Mouse (Mus musculus) thymus, postnatal 4 days (tissue): ENCODE data around the gene Zfp62.

Source experiments
- DNase-seq: peaks from one replicate; pipeline ENCODE4 v3.0.0; 2021

Gene Zfp62

GRCm38 (mm10) chr11:49249811-49250421, 46.8 kb downstream of the Zfp62 start:
- peak; percentile 78 for DNase-seq

GRCm38 (mm10) chr11:49250422-49251379, 47.6 kb downstream of the Zfp62 start:
- DNase-seq: peak; percentile 86

DNA sequence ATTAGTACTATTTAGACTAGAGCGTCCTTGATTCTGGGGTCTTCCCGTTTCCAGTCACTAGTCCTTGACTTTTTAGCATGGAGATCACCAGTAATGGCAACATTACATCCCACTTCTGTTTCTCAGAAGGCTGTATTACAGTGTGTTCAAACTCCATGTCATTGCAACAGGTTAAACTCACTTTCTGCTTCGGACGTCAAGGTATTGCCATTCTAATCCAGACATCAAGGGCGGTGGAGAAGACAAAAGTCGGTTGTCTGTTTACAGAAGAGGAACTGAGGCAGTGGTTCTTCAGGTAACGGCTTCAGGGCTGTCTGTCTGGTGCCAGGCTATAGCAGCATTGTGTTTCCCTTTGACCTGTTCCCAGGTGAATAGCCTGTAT, 48.3 kb downstream of the Zfp62 start:
- no peak for DNase-seq

- DNase-seq: peak; percentile 53
Measured at GRCm38 (mm10) chr11:49252048-49252447, 49.0 kb downstream of the Zfp62 start.

DNA sequence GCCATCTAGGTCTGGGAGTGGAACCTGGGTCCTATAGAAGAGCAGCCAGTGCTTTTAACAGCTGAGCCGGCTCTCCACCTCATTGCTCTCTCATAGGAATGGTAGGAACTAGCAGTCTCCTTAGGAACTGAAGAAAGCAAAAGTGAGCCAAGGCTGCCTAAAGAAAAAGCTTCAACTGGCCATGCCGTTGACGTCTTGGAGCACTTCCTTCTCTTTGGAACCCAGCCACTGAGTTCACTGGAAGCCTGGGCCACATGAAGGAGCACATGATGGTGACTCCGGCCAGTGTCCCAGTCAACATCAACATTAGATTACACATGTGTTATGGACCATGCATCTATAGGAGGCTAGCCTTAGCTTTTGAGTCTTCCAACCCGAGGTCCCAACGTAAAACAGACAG, 49.9 kb downstream of the Zfp62 start:
- DNase-seq: no peak

DNA sequence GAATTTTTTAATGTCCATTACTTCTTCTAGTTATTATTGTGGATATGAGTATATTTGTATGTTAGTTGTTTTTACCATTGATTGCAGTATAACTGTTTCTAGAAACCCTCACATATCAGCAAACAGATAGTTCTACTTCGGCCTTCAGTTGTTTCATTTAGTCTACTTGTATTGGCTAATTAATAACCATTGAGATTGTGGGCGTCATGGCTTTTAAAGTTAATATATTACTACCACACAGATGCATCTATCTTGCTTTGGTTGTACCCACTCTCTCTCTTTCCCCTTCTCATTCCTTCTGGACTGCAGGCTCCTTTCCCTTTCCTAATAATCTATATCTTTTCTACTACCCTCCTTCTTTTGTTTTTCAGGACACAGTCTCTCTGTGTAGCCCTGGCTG, 56.2 kb downstream of the Zfp62 start:
- DNase-seq: no peak

- no peak for DNase-seq
Measured at GRCm38 (mm10) chr11:49259829-49260228, 56.7 kb downstream of the Zfp62 start.

DNA sequence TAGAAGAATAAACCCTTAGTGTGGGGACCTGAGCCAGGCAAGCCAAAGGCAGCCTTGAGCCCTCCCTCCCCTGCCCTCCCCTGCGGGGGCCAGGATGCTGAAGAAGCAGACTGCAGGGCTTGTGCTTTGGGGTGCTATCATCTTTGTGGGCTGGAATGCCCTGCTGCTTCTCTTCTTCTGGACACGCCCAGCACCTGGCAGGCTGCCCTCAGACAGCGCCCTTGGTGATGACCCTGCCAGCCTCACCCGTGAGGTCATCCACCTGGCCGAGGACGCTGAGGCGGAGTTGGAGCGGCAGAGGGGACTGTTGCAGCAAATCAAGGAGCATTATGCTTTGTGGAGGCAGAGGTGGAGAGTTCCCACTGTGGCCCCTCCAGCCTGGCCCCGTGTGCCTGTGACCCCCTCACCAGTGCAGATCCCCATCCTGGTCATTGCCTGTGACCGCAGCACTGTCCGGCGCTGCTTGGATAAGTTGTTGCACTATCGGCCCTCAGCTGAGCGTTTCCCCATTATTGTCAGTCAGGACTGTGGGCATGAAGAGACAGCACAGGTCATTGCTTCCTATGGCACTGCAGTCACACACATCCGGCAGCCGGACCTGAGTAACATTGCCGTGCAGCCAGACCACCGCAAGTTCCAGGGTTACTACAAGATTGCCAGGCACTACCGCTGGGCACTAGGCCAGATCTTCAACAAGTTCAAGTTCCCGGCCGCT, 57.7 kb downstream of the Zfp62 start:
- no peak for DNase-seq

- DNase-seq: no peak
Measured at GRCm38 (mm10) chr11:49261313-49261855, 58.3 kb downstream of the Zfp62 start.

- no peak for DNase-seq
Measured at GRCm38 (mm10) chr11:49262286-49262685, 59.2 kb downstream of the Zfp62 start.

DNA sequence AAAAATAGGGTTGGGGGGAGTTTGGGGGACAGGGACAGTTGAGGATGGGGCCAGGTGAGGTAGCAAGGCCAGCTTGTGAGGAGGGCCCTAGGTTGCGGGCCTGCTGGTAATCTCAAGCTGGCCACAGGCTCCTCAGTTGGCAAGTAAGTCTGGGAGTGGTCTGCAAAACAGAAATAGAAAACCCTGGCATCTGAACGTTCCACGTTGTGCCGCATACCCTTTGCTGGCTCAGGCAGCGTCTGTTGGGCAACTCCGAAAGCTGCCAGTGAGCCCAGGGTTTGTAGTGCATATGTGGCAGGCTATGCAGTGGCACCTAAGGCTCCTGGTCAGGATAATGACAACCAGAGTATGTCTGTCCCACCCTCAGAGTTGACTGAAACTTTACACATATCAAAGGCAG, 60.1 kb downstream of the Zfp62 start:
- no peak for DNase-seq

GRCm38 (mm10) chr11:49264081-49264480, 61.0 kb downstream of the Zfp62 start:
- no peak for DNase-seq

DNA sequence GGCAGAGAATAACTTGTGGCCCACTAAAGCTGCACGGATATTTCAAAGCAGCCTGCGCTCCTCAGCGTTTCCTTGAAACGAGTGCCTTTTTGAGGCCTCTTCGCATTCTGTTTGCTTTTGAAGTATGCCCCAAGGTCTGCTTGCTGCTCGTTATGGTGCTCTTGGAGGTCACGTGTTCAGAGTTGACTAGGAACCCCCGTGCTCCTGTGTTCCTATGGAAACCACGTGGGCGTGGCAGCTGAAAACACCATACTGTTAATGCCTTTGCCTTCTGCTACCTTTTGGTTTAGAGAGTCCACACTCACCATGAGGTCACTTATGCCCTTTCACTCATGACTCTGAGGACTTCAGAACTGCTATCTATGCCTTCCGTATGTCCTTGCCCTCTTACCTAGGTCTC, 61.5 kb downstream of the Zfp62 start:
- peak; percentile 16 for DNase-seq

- no peak for DNase-seq
Measured at GRCm38 (mm10) chr11:49265101-49265500, 62.0 kb downstream of the Zfp62 start.

DNA sequence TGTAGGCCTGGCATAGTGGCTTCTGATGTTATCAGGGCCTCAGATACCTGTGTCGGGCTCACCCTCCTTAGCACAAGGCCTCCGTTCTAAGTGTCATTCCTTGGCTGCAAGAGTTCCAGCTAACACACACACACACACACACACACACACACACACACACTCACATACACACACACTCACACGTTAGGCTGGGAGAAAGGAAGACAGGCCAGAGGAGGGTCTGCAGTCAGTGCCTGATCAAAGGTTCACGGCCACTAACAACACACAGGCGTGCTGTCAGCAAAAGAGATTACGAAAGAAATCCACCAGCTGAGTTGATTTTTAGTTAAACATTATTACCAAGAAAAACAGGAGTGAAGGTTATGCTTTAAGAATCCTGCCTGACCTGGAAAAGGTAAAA, 63.6 kb downstream of the Zfp62 start:
- DNase-seq: no peak

DNA sequence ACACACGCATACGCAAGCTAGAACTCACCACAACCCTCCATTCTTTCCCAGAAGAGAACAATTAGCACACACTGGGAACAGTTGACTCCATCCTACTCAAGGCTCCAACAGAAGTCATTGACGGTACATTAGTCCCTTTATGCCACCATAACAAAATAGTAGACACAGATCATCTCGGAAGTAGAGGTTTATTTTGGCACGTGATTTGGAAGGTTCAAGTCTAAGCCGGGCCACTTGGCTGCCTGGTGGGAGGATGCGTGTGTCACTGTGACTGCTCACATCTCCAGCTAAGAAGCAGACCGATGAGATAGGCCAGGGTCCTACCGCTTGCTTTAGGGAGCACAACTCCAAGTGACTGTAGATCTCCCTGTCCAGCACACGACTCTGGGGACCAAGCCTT, 64.2 kb downstream of the Zfp62 start:
- DNase-seq: no peak

DNA sequence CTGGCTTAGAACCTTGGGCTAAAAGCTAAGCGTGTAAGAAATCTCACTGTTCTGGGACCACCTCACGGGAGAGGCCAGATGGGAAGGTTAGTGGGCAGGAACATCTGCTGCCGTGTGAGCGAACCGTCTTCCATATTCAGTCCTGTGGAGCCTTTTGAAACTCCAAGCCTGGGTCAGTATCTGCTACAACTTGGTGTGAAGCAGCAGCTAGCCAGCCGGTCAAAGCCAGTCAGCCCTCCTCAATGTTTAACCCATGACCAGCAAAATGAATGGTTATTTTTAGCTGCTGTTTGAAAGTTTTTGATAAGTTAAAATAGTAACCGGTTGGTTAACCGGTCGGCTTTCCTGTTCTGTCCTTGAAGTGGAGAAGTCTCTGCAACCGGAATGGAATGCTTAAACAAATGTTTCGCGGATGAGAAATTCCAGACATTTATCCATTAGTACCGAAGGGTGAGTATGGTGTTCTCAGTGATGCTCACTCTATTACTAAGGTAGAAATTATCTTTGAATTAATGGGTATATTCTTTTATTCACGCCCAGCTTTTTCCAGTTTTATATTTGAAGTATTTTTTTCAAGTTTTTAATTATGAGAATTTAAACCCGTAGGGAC, 65.0 kb downstream of the Zfp62 start:
- DNase-seq: no peak
